Mouse (Mus musculus): ENCODE results near the gene Folr2.

The Folr2 gene

GRCm38 (mm10) chr7:101866491-101867265, 9.7 kb upstream of the Folr2 start:
- DNase-seq: no peak

DNA sequence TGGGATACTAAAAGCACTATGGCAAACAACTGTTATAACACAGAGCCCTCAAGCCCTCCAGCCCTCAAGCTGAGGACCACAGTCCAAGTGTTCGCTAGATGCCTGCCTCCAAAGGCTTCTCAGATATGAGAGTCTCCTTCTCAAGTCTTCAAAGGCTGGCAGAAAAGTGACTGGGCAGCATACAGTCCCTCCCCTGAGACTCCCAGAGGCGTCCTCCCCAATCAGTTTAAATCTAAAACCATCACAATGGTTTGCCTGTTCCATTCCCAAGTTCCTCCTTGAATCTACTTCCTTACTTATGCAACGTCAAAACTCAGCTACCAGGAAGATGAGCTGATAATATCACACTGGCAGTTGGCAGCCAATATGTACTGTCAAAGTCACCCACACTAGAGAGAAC, 6.4 kb upstream of the Folr2 start, which contains the start of gene Anapc15:
Anapc15 (plus strand) TSS at position 301 of the 400 bp plus-strand sequence.
- no peak for DNase-seq

DNA sequence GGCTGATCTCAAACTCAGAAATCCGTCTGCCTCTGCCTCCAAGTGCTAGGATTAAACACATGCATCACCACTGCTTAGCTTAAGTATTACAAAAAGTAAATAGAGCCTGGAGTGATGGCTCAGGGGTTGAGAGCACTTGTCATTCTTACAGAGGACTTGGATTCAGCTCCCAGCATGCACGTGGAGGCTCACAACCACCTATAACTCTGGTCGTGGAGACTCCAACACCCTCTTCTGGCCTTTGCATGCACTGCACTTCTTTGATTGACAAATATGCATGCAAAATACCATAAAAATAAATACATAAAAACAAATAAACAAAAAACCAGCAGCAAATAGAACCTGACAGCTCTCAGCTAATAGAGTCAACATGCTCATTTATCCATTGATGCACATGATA, 5.3 kb upstream of the Folr2 start:
- no peak for DNase-seq

GRCm38 (mm10) chr7:101860978-101861377, 4.0 kb upstream of the Folr2 start:
- DNase-seq: no peak

GRCm38 (mm10) chr7:101858362-101858761, 1.4 kb upstream of the Folr2 start:
- no peak for DNase-seq

DNA sequence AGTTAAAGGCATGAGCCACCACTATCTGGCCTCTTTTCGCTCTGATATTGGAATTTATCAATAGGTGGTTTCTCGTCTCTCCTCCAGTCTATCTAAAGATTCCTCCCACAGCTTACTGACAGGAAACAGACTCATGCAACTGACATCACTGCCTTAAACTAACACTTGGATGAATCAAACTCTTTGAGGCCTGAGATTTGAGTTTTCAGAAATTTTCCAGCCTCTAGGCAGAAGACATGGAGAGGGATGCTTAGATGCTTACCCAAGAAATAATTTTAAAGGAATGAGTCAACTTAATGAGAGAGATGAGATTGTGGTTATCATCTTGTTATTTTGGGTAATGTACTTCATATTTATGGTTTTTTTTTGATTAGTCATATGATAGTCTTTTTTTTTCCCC, 3.2 kb downstream of the Folr2 start:
- DNase-seq: no peak

GRCm38 (mm10) chr7:101852846-101853245, 4.1 kb downstream of the Folr2 start:
- no peak for DNase-seq

DNA sequence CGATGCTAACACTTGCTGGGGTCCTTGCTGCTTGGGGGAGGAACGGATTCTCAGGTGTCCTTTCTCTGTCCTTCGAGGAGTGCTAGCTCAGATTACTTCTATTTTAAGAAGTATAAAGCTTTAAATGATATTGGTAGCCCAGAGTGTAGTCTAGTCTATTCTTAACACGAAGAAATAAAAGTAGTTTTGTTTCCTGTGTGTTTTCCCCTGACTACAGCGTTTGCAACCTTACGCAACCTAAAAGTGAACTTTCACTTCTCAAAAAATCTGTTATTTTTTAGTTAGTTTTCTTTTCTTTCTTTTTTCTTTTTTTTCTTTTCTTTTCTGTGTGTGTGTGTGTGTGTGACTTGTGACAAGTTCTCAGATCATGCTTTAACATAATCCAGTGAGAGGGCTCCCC, 5.3 kb downstream of the Folr2 start:
- no peak for DNase-seq

GRCm38 (mm10) chr7:101847934-101848333, 9.1 kb downstream of the Folr2 start:
- DNase-seq: no peak

DNA sequence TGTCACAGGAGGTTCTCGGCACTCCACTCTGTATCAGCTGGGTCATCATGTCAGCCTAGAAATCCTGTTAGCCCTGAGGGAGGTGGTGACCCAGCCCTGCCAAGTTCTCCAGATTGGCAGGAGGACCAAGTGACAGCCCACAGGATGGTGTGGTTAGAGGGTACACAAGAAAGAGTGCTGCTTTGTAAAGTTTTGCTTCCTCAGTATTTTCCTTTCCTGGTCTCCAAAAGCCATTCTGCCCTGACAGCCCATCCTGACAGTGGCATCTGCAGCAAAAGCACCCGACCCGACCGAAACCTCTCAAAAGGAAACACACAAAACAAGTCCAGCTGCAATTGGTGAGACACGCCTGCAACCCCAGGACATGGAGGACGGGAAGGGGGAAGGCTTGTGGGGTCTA, 12.8 kb downstream of the Folr2 start:
- DNase-seq: no peak

GRCm38 (mm10) chr7:101837606-101838471, 19.2 kb downstream of the Folr2 start, which contains the start of gene Inppl1:
Gene Inppl1 (minus strand): TSS chr7:101838229.
- DNase-seq: peak; percentile 73 to 81

DNA sequence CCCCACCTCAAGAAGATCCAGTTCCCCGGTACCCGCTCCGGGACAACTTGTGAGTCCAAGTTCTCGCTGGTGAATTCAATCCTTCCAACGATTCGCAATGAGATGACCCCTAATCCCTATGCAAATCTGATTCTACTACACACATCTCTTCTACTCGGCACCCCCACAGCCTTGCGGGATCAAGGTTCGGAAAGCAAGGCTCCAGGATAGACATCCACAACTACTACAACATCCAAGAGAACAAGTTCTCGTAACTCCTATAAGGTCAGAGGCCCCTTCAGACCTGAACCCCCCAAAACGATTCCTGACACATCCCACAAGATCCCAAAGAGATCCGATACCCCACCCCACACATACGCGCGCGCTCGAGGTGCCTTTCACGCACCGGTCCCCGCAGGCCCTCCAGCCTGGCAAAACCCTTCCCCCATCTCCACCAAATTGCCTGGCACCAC, 19.8 kb downstream of the Folr2 start:
- DNase-seq: no peak

DNA sequence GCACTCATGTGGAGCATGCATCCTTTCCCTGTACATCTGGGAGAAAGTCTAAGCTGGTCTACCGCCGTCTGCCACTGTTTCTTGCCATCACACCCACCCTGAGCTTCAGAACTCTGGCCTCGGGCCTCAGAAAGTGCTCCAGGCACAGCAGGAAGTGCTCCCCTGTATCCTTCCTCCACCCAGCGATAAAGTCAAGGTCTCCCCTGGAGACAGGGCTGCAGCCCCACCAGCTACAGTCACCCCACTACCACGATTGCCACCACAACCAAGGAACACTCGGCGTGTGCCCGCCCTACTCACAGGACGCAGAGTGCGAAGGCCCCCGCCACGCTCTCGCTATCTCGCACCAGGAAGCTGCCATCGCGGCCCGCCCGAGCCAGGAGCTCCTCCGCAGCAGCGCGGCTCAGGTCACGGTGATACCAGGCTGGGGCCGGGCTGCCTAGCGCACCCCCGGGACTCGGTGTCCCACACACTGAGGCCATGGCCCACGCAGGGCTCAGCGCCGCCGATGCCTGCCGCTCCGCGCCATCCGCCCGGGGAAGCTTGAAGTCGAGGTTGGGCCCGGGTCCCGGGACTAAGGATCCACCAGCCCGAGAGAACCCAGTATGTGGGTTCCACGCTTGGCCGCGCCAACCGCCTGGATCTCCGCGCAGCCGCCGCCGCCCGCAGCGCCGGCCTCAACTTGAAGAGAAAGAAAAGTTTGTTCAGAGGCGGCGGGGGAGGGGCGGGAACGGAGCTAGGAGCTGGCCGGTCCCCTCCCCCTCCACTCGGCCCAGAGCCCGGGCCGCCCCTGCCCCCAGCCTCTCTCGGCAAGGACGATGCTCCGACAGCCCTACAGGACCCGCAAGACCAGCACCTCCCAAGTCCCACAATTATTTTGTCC, 20.5 kb downstream of the Folr2 start:
- peak; percentile 71 to 80 for DNase-seq

DNA sequence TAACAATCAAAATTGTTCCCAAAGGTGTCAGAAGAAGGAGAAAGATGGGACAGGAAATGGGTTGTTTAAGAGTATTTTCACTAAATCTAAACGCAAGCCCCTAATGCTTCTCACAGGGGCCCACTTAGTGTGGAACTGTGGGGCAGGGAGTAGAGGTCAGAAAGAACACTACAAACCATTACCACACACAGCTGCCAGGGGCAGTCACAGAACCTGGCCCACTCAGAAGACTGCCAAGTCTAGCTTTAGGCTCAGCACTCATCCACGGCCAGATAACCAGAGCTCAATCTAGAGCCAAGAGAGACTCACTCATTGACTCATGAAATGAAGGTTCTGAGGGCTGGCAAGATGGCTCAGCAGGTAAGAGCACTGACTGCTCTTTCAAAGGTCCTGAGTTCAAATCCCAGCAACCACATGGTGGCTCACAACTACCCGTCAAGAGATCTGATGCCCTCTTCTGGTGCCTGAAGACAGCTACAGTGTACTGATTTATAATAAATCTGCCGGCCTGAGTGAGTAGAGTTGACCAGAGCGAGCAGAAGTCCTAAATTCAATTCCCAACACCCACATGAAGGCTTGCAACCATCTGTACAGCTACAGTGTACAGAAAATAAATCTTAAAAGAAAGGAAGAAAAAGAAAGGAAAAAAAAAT, 21.4 kb downstream of the Folr2 start:
- no peak for DNase-seq

DNA sequence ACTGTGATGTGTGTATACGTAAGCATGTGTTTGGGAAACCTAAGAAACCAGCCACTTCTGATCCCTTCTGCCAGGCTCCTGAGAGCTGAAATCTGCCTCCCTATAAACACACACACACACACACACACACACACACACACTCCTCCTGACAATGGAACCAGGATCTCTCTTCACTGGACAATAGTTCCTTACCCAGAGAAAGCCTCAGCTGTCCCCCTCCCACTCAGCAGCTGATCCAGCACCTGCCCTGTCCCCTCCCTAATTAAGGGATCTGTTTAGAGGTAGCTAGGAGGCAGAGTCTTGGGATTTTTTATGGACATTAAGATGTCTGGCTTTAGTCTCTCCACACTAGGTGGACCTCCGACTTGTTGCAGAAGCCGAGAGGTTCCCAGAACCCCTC, 22.1 kb downstream of the Folr2 start:
- DNase-seq: no peak

DNA sequence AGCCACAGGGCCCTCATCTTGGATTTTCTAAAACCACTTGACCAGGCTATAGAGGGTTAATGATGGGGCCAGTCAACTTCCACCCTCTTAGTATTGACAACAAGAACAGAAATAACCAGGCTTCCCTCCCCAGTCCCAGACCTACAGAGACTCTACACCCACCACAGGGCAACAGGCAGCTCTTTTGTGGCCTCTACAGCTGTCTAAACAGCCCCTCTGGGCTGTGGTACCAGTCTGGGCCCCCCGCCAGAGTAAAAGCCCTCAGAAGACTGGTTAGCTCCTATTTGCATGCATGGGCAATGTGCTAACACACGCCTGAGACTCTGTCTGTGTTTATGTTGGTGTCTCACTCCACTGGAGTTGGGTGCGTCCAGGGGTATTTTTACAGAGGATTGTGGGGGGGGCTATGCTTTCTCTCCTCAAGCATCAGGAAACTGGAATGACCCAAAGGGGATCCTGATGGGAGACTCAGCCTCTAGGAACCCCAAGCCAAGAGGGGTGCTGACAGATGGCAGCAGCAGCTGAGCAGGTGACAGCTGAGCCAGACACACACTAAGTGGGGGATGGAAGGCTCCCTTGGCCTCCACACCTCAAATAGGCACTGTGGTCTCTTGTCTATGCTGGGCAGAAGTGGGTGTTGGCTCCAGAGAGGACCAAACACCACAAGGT, 22.9 kb downstream of the Folr2 start:
- DNase-seq: peak; percentile 63 to 73

- DNase-seq: no peak
Observed at GRCm38 (mm10) chr7:101833352-101833751, 23.6 kb downstream of the Folr2 start.

DNA sequence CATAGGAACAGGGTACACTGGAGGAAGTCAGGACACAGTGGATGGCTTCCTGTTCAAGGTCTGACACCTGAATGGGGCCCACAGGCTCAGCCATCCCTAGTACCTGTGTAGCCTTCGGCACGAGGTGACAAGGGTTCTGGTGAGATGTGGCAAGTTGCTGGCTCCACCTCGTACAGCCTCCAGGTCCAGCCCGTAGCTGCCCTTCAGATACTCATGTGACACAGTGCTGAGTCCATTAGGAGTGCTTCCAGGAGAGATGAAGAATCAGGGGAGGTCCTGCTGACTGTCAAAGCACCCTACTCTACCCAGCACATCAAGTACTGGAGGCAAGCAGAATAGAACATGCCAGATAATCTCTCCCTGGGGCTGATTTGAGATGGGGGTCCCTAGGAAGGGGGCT, 24.6 kb downstream of the Folr2 start:
- no peak for DNase-seq

GRCm38 (mm10) chr7:101831437-101831836, 25.6 kb downstream of the Folr2 start:
- DNase-seq: no peak

GRCm38 (mm10) chr7:101830373-101830772, 26.6 kb downstream of the Folr2 start:
- DNase-seq: no peak

- DNase-seq: peak; percentile 53 to 65
Observed at GRCm38 (mm10) chr7:101823758-101824630, 33.0 kb downstream of the Folr2 start.

All from cerebellum, postnatal 10 days (tissue).